Mouse (Mus musculus): Measurements from ENCODE around the gene Ntsr1.

DNA sequence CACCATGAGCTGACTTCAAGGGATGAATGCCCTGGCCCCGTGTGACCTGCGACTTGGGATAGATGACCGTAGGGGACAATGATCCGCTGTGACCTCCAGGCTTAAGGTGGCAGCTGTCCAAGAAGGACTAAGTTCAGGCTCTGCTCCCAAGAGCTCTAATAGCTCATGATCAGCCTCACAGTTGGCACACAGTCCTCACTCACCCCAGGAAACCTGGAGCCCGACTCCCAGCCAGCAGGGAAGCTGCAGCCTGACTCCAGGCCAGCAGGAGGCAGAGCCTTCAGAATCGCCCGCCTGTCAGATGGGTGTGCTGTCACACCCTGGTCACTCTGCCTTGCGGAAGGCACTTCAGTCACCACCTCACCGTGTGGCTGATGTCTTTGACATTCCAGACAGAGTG, 30.0 kb upstream of the Ntsr1 start:
- peak; percentile 49 for TF ChIP-seq CTCF (IDR thresholded peaks at IDR 0.05; ENCODE audit: low read depth)
- no peak for TF ChIP-seq EP300 (optimal IDR thresholded peaks at IDR 0.05)

Data from stomach, postnatal 0 days (tissue).